Mouse (Mus musculus) forebrain, embryonic 14.5 days (tissue): ENCODE results near the gene Ica1l. TPM values are rescaled to one million over a fixed set of nuclear protein-coding genes. Genes with fewer than 3 reads are reported as not detected.
"Not testable (repeated sequence)": the region's sequence is repeated elsewhere in the genome, so short reads cannot be mapped to it uniquely, and the experiment has no call there.

Experiments
- ATAC-seq: fragments of 200-750 bp; cut with Nextera tagmentation; 2 replicates; pipeline ENCODE4 v1.8.0; 2017; ENCODE audit warnings: mild to moderate bottlenecking, moderate library complexity
- DNase-seq: peaks from one replicate; pipeline ENCODE4 v3.0.0-alpha.2; 2015; ENCODE audit warnings: low spot score
- H3K27ac ChIP-seq: fragments of 300-500 bp; sonication (generic); 2 replicates; pipeline ENCODE4 v1.5.1; 2014; ENCODE audit warnings: low read depth, mild to moderate bottlenecking, control low read depth, low read length, moderate library complexity
- H3K27me3 ChIP-seq: fragments of 300-500 bp; sonication (generic); replicated peaks from 2 replicates; pipeline ENCODE4 v1.6.1; 2014; ENCODE audit warnings: low read length, control low read depth, mixed read lengths; ENCODE audit not compliant: control insufficient read depth, insufficient read depth
- H3K36me3 ChIP-seq: fragments of 300-500 bp; sonication (generic); 2 replicates; pipeline ENCODE4 v1.6.1; 2014; ENCODE audit warnings: low read length, control low read depth; ENCODE audit not compliant: control insufficient read depth, insufficient read depth
- H3K4me1 ChIP-seq: fragments of 300-500 bp; sonication (generic); 2 replicates; pipeline ENCODE4 v1.6.1; 2014; ENCODE audit warnings: antibody characterized with exemption, low read length, control low read depth; ENCODE audit not compliant: control insufficient read depth, insufficient read depth
- H3K4me2 ChIP-seq: fragments of 300-500 bp; sonication (generic); 2 replicates; pipeline ENCODE4 v1.6.1; 2014; ENCODE audit warnings: mild to moderate bottlenecking, control low read depth, low read length
- H3K4me3 ChIP-seq: fragments of 300-500 bp; sonication (generic); 2 replicates; pipeline ENCODE4 v1.5.1; 2014; ENCODE audit warnings: low read depth, low read length, control low read depth
- H3K9ac ChIP-seq: fragments of 300-500 bp; sonication (generic); 2 replicates; pipeline ENCODE4 v1.6.1; 2014; ENCODE audit warnings: mild to moderate bottlenecking, low read length, control low read depth, moderate library complexity
- H3K9me3 ChIP-seq: fragments of 300-500 bp; sonication (generic); replicated peaks from 2 replicates; pipeline ENCODE4 v1.6.1; 2016; ENCODE audit warnings: low read length, control low read depth, mixed read lengths; ENCODE audit not compliant: control insufficient read depth
- whole genome bisulfite sequencing: fragments of 180-500 bp; shearing (Covaris S2); extraction: QIAGEN DNeasy Blood & Tissue Kit; methylation state at CpG from one replicate; pipeline ENCODE4 v1.1.7; 2014; 5-methylcytosine and 5-hydroxymethylcytosine counted together
- polyA plus RNA-seq: library from polyadenylated mRNA; unstranded; fragments of >200 nt; fragmentation: Nextera tagmentation; extraction: Ambion mirVana; gene quantifications from 2 replicates; pipeline ENCODE4 v1.2.1, GENCODE M21; 2014

Ica1l gene
- polyA plus RNA-seq, result 21.5 and 22.7 TPM in 2 replicates

DNA sequence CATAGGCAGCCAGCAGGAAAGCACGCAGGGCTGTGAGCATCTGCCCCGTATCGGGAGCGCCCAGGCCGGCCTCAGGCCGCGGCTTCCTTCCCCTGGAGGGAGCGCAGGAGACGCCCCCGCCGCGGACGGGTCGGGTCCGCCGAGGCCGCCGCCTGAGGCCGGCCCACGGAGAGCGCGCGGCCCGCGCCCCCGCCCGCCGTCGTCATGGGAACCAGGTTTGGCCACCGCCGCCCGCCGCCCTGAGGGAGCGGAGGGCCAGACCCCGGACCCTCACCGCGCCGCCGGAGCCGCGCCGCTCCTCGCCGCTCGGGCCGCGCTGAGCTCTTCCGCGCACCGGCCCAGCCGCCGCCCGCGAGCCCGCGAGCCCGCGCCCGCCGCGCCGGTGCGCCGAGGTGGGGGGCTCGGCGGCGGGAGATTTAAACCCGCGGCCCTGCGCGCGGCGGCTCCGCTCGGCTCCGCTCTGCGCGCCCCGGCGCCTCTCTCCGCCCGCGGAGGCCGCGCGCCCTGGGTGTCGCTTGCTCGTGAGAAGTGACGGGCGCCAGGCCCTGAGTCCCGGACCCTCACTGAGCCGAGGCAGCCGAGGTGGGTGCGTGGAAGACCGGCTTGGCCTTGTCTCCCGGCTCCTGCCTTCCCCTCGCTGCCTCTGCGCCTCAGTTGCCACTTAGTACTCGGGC, at the start of gene Ica1l:
TSS of gene Ica1l (minus strand) at position 389 of the 674 bp plus-strand sequence.
- Histone ChIP-seq H3K27ac (peak within 1 kb of the TSS; percentile 36; the same call in 1 of the 2 replicates), H3K9ac (peak within 1 kb of the TSS; percentile 86), H3K9me3 (no peaks in the 10 kb centered on the region), H3K4me2 (peak within 1 kb of the TSS; percentile 91), H3K4me3 (peak within 1 kb of the TSS; percentile 71), H3K27me3 (peaks cover 6% of the 10 kb centered on the region; the same call in 1 of the 2 replicates), H3K36me3 (no peaks in the 10 kb centered on the region), H3K4me1 (no peaks in the 10 kb centered on the region)
- under 1% methylated on average over 87 of the region's 99 CpGs for WGBS
- DNase-seq, result peak; percentile 66
- peak; percentile 92 for ATAC-seq

DNA sequence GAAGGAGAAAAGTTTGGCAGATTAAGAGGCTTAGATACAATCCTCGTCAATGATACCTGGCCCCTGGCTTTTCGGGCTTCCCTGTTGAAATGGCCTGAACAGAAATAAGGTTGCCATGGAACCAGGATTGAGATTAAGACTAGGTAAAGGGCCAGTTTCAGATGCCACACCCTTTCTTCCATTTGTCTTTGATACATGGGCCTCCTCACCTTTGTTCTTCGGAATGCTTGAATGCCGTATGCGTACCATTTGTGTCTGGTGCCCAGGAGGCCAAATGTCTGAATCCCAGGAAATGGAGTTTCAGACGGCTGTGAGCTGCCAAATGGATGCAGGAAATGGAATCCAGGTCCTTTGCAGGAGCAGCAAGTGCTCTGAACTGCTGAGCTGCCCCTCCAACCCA, 33.4 kb upstream of the Ica1l start:
- Histone ChIP-seq H3K4me3 (no peak overlapping the region), H3K36me3 (peaks cover 38% of the 10 kb centered on the region), H3K27ac (no peak overlapping the region), H3K9ac (no peak overlapping the region), H3K4me2 (no peak overlapping the region), H3K4me1 (no peaks in the 10 kb centered on the region), H3K9me3 (no peaks in the 10 kb centered on the region), H3K27me3 (no peaks in the 10 kb centered on the region)
- WGBS, result 90% methylated on average over 6 of the region's 6 CpGs
- DNase-seq (no peak), ATAC-seq (no peak)

DNA sequence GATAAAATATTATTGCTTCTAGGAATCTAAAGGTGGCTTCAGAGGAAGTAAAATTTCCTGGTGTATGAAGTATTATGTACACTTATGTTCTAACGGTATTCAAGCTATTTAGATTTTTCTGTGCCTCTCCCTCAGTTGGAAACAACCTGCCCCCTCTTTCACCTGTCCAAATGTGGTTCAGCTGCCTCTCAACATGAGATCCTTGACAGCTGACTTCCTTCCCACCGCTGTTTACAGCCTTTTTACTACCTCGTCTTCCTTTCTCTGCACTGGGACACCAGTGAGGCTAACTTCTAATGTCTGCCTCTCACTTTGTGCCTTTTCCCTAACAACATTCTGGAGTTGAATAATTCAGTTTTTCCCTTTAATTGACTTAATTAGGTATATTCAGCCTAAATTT, 32.6 kb upstream of the Ica1l start:
- H3K27ac ChIP-seq, result no peak overlapping the region
- H3K36me3 ChIP-seq, result peaks cover 35% of the 10 kb centered on the region
- H3K4me1 ChIP-seq, result no peaks in the 10 kb centered on the region
- H3K4me3 ChIP-seq, result no peak overlapping the region
- WGBS, result 85% methylated on average over 3 of the region's 3 CpGs
- ATAC-seq (no peak), DNase-seq (no peak)
- no peaks in the 10 kb centered on the region for H3K27me3 ChIP-seq
- H3K9ac ChIP-seq, result no peak overlapping the region
- H3K4me2 ChIP-seq, result no peak overlapping the region
- no peaks in the 10 kb centered on the region for H3K9me3 ChIP-seq

- H3K9me3 ChIP-seq, result no peaks in the 10 kb centered on the region
- H3K4me2 ChIP-seq, result no peak overlapping the region
- H3K27me3 ChIP-seq, result no peaks in the 10 kb centered on the region
- no peak overlapping the region for H3K4me3 ChIP-seq
- peaks cover 30% of the 10 kb centered on the region for H3K36me3 ChIP-seq
- no peak overlapping the region for H3K9ac ChIP-seq
- DNase-seq (no peak), ATAC-seq (no peak)
- 77% methylated on average over 2 of the region's 2 CpGs for WGBS
- H3K4me1 ChIP-seq, result no peaks in the 10 kb centered on the region
- no peak overlapping the region for H3K27ac ChIP-seq
These were observed 32.0 kb upstream of the Ica1l start for GRCm38 (mm10) chr1:60074935-60075334.

DNA sequence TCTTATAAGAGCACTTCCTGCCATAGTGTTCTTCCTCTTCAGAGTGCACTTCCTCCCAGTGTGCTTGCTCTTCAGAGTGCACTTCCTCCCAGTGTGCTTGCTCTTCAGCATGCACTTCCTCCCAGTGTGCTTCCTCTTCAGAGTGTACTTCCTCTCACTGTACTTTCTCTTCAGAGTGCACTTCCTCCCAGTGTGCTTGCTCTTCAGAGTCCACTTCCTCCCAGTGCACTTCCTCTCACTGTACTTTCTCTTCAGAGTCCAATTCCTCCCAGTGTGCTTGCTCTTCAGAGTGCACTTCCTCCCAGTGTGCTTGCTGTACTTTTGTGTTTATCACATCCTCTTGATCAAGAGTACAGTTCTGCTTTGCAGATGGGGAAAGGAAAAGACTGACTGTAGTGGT, 27.7 kb upstream of the Ica1l start:
- H3K36me3 ChIP-seq, H3K9me3 ChIP-seq, H3K9ac ChIP-seq, ATAC-seq, DNase-seq, H3K27me3 ChIP-seq, H3K4me3 ChIP-seq, H3K4me1 ChIP-seq, H3K27ac ChIP-seq, H3K4me2 ChIP-seq: not testable (repeated sequence)

- ATAC-seq, result no peak
- no peak for DNase-seq
- Histone ChIP-seq H3K36me3 (no peaks in the 10 kb centered on the region), H3K27me3 (no peaks in the 10 kb centered on the region), H3K4me3 (no peak overlapping the region), H3K4me1 (no peaks in the 10 kb centered on the region), H3K27ac (no peak overlapping the region), H3K4me2 (no peak overlapping the region), H3K9me3 (no peaks in the 10 kb centered on the region), H3K9ac (no peak overlapping the region)
- WGBS, result 90% methylated on average over 3 of the region's 3 CpGs
These were observed 13.3 kb upstream of the Ica1l start for GRCm38 (mm10) chr1:60056310-60056709.

DNA sequence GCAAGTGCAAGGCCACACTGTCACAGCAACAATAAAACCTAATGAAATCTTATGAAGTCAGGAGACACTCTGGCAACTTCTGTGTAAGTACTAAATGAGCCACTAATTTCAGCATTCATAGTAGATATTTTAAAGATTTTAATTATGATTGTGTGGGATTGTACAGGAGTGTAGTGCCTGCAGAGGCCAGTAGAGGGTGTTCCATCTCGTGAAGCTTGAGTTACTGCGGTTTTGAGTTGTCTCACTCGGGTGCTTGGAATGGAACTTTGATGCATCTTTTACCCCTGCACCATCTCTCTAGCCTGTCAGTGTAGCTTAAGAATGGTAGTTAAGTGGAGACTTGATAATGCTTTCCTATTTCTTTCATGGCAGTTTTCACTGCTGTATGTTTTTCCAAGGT, 11.7 kb upstream of the Ica1l start:
- Histone ChIP-seq H3K27ac (no peak overlapping the region), H3K4me1 (no peaks in the 10 kb centered on the region), H3K9me3 (no peaks in the 10 kb centered on the region), H3K4me2 (no peak overlapping the region), H3K4me3 (no peak overlapping the region), H3K9ac (no peak overlapping the region), H3K36me3 (no peaks in the 10 kb centered on the region), H3K27me3 (no peaks in the 10 kb centered on the region)
- DNase-seq, result no peak
- no peak for ATAC-seq
- WGBS, result 45% methylated on average over 3 of the region's 3 CpGs

GRCm38 (mm10) chr1:60047481-60047880, 4.5 kb upstream of the Ica1l start:
- H3K36me3 ChIP-seq, H3K4me1 ChIP-seq, DNase-seq, H3K4me3 ChIP-seq, H3K9ac ChIP-seq, H3K4me2 ChIP-seq, H3K27me3 ChIP-seq, ATAC-seq, H3K27ac ChIP-seq, H3K9me3 ChIP-seq: not testable (repeated sequence)
- 93% methylated on average over 5 of the region's 5 CpGs for WGBS

GRCm38 (mm10) chr1:60044595-60044994, 1.6 kb upstream of the Ica1l start:
- H3K4me3 ChIP-seq, result no peak overlapping the region
- H3K27me3 ChIP-seq, result peaks cover 6% of the 10 kb centered on the region; the same call in 1 of the 2 replicates
- H3K9me3 ChIP-seq, result no peaks in the 10 kb centered on the region
- H3K36me3 ChIP-seq, result no peaks in the 10 kb centered on the region
- WGBS, result 88% methylated on average over 1 of the region's 1 CpGs
- no peak overlapping the region for H3K27ac ChIP-seq
- H3K9ac ChIP-seq, result no peak overlapping the region
- H3K4me2 ChIP-seq, result no peak overlapping the region
- DNase-seq (no peak), ATAC-seq (no peak)
- no peaks in the 10 kb centered on the region for H3K4me1 ChIP-seq
